Mouse (Mus musculus) intestine, embryonic 16.5 days (tissue): ENCODE data around the gene Recql5. TPM values are rescaled to one million over a fixed set of nuclear protein-coding genes. Genes with fewer than 3 reads are reported as not detected.

Source experiments
- ATAC-seq: fragments of 200-750 bp; cut with Nextera tagmentation; 2 replicates; pipeline ENCODE4 v1.8.0; 2017; ENCODE audit warnings: moderate TSS enrichment, moderate library complexity
- H3K27ac ChIP-seq: fragments of 300-500 bp; sonication (generic); 2 replicates; pipeline ENCODE4 v1.5.1; 2014; ENCODE audit warnings: mild to moderate bottlenecking, low read length
- H3K27me3 ChIP-seq: fragments of 300-500 bp; sonication (generic); replicated peaks from 2 replicates; pipeline ENCODE4 v1.6.1; 2014; ENCODE audit warnings: low read length, control low read depth, mixed read lengths; ENCODE audit not compliant: control insufficient read depth, insufficient read depth
- H3K36me3 ChIP-seq: fragments of 300-500 bp; sonication (generic); 2 replicates; pipeline ENCODE4 v1.6.1; 2014; ENCODE audit warnings: low read length, control low read depth; ENCODE audit not compliant: control insufficient read depth, insufficient read depth
- H3K4me1 ChIP-seq: fragments of 300-500 bp; sonication (generic); 2 replicates; pipeline ENCODE4 v1.6.1; 2014; ENCODE audit warnings: low read length, control low read depth, mixed read lengths; ENCODE audit not compliant: control insufficient read depth, insufficient read depth
- H3K4me2 ChIP-seq: fragments of 300-500 bp; sonication (generic); 2 replicates; pipeline ENCODE4 v1.6.1; 2014; ENCODE audit warnings: low read depth, low read length, control low read depth
- H3K4me3 ChIP-seq: fragments of 300-500 bp; sonication (generic); 2 replicates; pipeline ENCODE4 v1.5.1; 2014; ENCODE audit warnings: mild to moderate bottlenecking, low read length
- H3K9ac ChIP-seq: fragments of 300-500 bp; sonication (generic); 2 replicates; pipeline ENCODE4 v1.6.1; 2014; ENCODE audit warnings: low read depth, low read length
- H3K9me3 ChIP-seq: fragments of 300-500 bp; sonication (generic); 2 replicates; pipeline ENCODE4 v1.6.1; 2016; ENCODE audit warnings: low read length, control low read depth; ENCODE audit not compliant: control insufficient read depth
- WGBS: fragments of 180-500 bp; shearing (Covaris S2); extraction: QIAGEN DNeasy Blood & Tissue Kit; methylation state at CpG from one replicate; pipeline ENCODE4 v1.1.7; 2014; 5-methylcytosine and 5-hydroxymethylcytosine counted together
- polyA plus RNA-seq: library from polyadenylated mRNA; unstranded; fragments of >200 nt; fragmentation: Nextera tagmentation; extraction: Ambion mirVana; gene quantifications from 2 replicates; pipeline ENCODE4 v1.2.1, GENCODE M21; 2015

The Recql5 gene
- 15.7 and 16.7 TPM in 2 replicates for polyA plus RNA-seq

DNA sequence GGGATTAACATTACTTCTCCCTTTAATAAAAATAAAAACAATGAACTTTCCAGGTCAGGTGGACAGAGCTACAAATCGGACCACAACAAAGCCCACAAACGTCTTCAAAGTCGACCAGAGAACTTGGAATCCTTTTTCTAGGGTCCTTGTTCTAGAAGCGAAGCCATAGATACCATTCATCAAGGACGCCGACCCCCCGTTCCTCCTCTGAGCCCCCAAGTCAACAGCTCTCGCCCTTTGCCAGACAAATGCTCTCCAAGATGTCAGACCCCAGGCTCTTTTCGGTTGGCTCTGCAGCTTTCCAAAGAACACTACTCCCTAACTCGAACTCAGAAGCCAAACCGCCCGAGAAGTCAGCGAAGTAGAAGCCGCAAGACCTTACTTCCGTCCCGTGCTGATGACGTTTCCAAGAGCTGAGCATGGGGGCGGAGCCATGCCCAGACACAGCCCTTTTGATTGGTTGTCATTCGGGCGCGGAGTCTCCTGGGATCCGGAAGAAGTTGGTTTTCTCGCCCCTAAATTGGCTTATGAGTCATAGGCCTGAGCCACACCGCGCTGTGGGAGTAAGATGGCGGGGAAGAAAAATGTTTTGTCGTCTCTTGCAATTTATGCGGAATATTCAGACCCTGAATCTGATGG, at the start of gene Recql5, which contains the start of gene Sap30bp:
Gene Recql5, minus strand, starts transcription at position 370 of the 639 bp plus-strand sequence.
Gene Sap30bp, plus strand, starts transcription at position 175 of the 639 bp plus-strand sequence.
- peak; percentile 100 for ATAC-seq
- under 1% methylated on average over 28 of the region's 28 CpGs for WGBS
- Histone ChIP-seq H3K4me3 (peak within 1 kb of the TSS; percentile 71), H3K9ac (peak within 1 kb of the TSS; percentile 85), H3K36me3 (no peaks in the 10 kb centered on the region; the same call in 1 of the 2 replicates), H3K4me2 (peak within 1 kb of the TSS; percentile 85), H3K27me3 (no peaks in the 10 kb centered on the region), H3K27ac (no peak within 1 kb of the TSS), H3K9me3 (no peaks in the 10 kb centered on the region), H3K4me1 (peaks cover 15% of the 10 kb centered on the region)

- H3K27me3 ChIP-seq, result no peaks in the 10 kb centered on the region
- no peak overlapping the region for H3K27ac ChIP-seq
- H3K4me3 ChIP-seq, result no peak overlapping the region
- H3K9ac ChIP-seq, result no peak overlapping the region
- no peak for ATAC-seq
- no peaks in the 10 kb centered on the region for H3K36me3 ChIP-seq
- WGBS, result 92% methylated on average over 15 of the region's 15 CpGs
- H3K9me3 ChIP-seq, result no peaks in the 10 kb centered on the region
- H3K4me2 ChIP-seq, result no peak overlapping the region
- no peaks in the 10 kb centered on the region for H3K4me1 ChIP-seq
Observed at GRCm38 (mm10) chr11:115982472-115982871, 49.2 kb upstream of the Recql5 start.

GRCm38 (mm10) chr11:115975544-115975943, 42.3 kb upstream of the Recql5 start:
- no peaks in the 10 kb centered on the region for H3K36me3 ChIP-seq
- peak overlapping the region; percentile 33 for H3K27ac ChIP-seq
- WGBS, result 25% methylated on average over 12 of the region's 12 CpGs
- no peaks in the 10 kb centered on the region for H3K9me3 ChIP-seq
- peak overlapping the region; percentile 72 for H3K9ac ChIP-seq
- ATAC-seq, result 0 out of 2 replicates have a peak, but pooled peaks have one; percentile 21
- peaks cover 14% of the 10 kb centered on the region for H3K4me1 ChIP-seq
- H3K27me3 ChIP-seq, result no peaks in the 10 kb centered on the region; the same call in 1 of the 2 replicates
- peak overlapping the region; percentile 72 for H3K4me2 ChIP-seq
- peak overlapping the region; percentile 58 for H3K4me3 ChIP-seq

DNA sequence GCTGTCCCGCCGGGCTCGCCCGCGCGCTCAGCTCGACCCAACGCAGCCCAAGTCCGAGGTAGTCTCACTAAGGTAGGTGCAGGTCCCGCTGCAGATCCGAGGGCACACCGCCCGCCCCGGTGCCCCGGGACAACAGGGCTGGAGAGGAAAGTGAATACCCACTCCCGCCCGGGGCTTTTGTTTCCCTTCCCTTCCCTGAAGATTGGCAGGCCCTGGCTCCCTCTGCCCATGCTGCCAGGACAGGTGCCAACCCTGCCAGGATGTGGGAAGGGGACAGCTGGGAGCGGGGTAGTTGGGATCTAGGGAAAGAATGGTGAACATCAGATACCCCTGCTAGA, 41.8 kb upstream of the Recql5 start:
- WGBS, result 8% methylated on average over 10 of the region's 18 CpGs
- Histone ChIP-seq H3K9ac (peak overlapping the region; percentile 72), H3K4me2 (peak overlapping the region; percentile 72), H3K4me1 (peaks cover 18% of the 10 kb centered on the region), H3K27ac (peak overlapping the region; percentile 33), H3K36me3 (no peaks in the 10 kb centered on the region), H3K27me3 (no peaks in the 10 kb centered on the region; the same call in 1 of the 2 replicates), H3K9me3 (no peaks in the 10 kb centered on the region), H3K4me3 (peak overlapping the region; percentile 58)
- no peak; the same call in none of the 2 replicates for ATAC-seq

DNA sequence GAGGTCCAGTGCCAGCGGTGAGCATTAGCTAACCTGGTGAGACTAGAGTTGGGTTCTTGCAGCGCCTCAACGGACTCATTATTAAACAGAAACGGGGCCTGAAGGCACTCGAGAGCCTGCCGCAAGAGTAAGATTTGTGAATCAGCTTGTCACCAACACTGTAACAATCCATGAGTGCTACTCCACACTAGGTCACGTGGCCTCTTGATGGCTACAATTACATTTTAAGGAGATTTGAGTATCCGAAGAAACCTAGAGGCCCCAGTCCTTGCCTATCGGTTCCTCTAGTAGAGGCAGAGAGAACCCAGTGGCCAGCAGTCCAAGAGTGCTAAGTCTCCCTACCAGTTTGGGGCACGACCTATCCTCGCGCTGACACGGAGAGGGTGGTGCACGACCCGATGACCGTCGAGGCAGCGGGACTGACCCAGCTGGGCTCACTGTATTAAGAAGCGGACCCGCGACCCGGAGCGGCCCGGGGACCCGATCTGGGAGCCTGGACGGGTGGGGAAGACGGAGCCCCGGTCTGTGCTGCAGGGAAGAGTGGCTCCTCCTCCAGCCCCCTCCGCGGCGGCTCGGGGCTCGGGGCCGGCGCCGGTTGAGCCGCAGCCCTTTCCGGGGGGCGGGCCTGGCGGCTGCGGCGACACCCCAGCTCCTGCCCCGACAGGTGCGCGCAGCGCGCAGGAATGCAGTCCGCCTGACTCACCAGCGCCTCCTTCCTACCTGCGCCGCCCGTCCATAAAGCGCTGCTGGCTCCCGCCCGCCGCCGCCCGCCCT, 41.2 kb upstream of the Recql5 start, which contains the start of gene Itgb4:
Gene Itgb4, plus strand, starts transcription at position 401 of the 774 bp plus-strand sequence.
- no peaks in the 10 kb centered on the region for H3K36me3 ChIP-seq
- peak; percentile 84 for ATAC-seq
- peak within 1 kb of the TSS; percentile 72 for H3K9ac ChIP-seq
- H3K27me3 ChIP-seq, result no peaks in the 10 kb centered on the region; the same call in 1 of the 2 replicates
- H3K27ac ChIP-seq, result peak within 1 kb of the TSS; percentile 55
- no peaks in the 10 kb centered on the region for H3K9me3 ChIP-seq
- peaks cover 22% of the 10 kb centered on the region for H3K4me1 ChIP-seq
- WGBS, result 10% methylated on average over 49 of the region's 58 CpGs
- peak within 1 kb of the TSS; percentile 58 for H3K4me3 ChIP-seq
- peak within 1 kb of the TSS; percentile 72 for H3K4me2 ChIP-seq

DNA sequence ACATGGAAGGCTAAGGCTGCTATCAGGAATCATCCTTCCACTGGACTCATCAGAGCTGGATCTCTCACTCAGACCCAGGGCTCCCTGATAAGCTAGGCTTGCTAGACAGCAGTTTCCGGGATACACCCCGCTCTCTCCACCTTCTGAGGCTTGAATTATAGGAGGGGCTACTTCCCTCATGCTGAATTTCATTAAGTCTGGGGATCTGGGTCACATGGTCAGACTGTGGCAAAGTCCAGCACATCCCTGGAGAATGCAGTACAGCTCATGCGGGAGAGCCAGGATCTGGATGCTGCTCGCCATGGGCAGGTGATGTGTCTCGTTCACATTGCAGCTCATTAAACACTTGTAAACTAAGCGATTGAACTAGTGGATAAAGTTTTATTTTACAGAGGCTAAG, 37.7 kb upstream of the Recql5 start:
- no peak overlapping the region for H3K4me2 ChIP-seq
- ATAC-seq, result peak; percentile 63
- WGBS, result 61% methylated on average over 6 of the region's 6 CpGs

DNA sequence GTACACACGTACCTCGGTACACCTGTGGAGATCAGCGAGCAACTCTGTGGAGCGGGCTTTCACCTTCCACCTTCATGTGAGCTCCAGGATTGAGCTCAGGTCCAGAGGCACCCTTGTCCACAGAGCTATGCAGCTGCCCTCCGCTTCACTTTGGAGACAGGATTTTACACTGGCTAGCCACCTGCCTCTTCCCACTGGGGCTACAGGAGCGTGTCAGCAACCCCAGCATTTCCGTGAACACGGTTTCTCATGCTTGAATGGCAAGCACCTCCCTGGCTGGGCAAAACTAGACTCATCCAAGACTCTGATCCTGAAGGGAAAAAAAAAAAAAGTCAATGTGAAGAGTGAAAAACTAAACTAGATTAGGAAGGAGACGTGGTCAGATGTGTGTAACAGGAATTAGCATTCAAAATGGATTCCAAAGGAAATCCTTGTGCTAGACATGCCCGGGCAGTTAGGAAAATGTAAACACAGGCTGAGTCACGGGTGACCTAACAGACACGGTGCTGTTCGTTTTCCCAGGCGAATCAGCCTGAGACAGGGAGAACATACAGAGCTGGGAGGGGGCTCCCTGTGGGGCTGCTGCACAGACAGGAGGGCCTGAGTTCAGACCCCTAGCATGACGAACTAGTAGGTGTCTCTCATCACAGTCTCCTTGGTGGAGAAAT, 36.9 kb upstream of the Recql5 start:
- Histone ChIP-seq H3K9me3 (no peaks in the 10 kb centered on the region), H3K36me3 (peaks cover 10% of the 10 kb centered on the region; the same call in 1 of the 2 replicates), H3K27ac (peak overlapping the region; percentile 57), H3K4me3 (no peak overlapping the region), H3K27me3 (no peaks in the 10 kb centered on the region; the same call in 1 of the 2 replicates), H3K9ac (no peak overlapping the region), H3K4me1 (peaks cover 13% of the 10 kb centered on the region), H3K4me2 (no peak overlapping the region)
- WGBS, result 46% methylated on average over 15 of the region's 15 CpGs
- ATAC-seq, result peak; percentile 7; the same call in 1 of the 2 replicates

More for the DNA sequence above, 37.7 kb upstream of the Recql5 start:
- Histone ChIP-seq H3K27me3 (no peaks in the 10 kb centered on the region; the same call in 1 of the 2 replicates), H3K4me1 (peaks cover 15% of the 10 kb centered on the region), H3K9ac (no peak overlapping the region), H3K9me3 (no peaks in the 10 kb centered on the region), H3K4me3 (no peak overlapping the region), H3K27ac (no peak overlapping the region; the same call in 1 of the 2 replicates), H3K36me3 (peaks cover 6% of the 10 kb centered on the region; the same call in 1 of the 2 replicates)

DNA sequence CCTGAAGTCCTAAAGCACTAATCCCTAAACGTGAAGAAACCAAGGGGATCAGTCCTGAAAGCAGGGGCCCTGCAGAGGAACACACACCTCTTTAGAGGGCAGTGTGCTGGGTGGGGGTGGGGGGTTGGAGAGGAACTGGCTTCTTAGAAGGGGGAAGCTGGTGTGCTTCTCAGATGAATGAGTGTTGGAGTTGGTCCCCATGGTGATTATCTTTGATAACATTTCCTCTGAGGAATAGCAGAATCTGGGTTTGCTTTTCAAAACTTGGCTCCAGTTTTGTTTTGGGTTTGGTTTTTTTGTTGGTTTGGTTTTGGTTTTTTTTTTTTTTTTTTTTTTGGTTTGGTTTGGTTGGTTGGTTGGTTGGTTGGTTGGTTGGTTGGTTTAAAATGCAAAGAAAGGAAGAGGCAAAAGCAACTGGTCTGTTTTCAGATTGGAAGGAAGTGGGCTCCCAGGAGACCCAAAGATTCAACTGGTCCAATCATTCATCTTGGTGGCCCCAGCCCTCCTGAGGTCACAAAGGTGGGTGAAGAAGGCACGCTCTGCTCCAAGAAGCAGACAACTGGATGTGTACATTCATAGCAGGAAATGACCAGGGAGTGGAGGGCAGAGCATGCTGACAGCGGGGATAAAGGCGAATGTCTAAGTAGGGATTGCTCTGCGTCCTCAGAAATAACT, 35.6 kb upstream of the Recql5 start:
- Histone ChIP-seq H3K27ac (no peak overlapping the region), H3K4me3 (no peak overlapping the region), H3K27me3 (no peaks in the 10 kb centered on the region; the same call in 1 of the 2 replicates), H3K36me3 (peaks cover 18% of the 10 kb centered on the region), H3K4me2 (no peak overlapping the region), H3K4me1 (peaks cover 14% of the 10 kb centered on the region), H3K9me3 (no peaks in the 10 kb centered on the region), H3K9ac (no peak overlapping the region)
- 65% methylated on average over 5 of the region's 5 CpGs for WGBS
- ATAC-seq, result no peak
